Mouse (Mus musculus): Measurements from ENCODE around the gene L1cam.

GRCm38 (mm10) chrX:73930402-73931062 is 34.6 kb upstream of the L1cam start, which contains the start of gene Renbp:
- TF ChIP-seq CTCF (IDR thresholded peaks at IDR 0.05; ENCODE audit: borderline replicate concordance, extremely low read depth, insufficient read depth, insufficient read length) (no peak), POLR2A (IDR thresholded peaks at IDR 0.05; ENCODE audit: borderline replicate concordance, extremely low read depth, insufficient read depth, insufficient read length, poor library complexity, severe bottlenecking) (no peak)

Data from brain, embryonic 14.5 days (tissue).